Mouse (Mus musculus): ENCODE measurements around the gene Wdr18. TPM values are rescaled to one million over a fixed set of nuclear protein-coding genes. Genes with fewer than 3 reads are reported as not detected.

Gene Wdr18
- polyA plus RNA-seq, 1 experiment from 2014 or later, result 83.6 TPM

DNA sequence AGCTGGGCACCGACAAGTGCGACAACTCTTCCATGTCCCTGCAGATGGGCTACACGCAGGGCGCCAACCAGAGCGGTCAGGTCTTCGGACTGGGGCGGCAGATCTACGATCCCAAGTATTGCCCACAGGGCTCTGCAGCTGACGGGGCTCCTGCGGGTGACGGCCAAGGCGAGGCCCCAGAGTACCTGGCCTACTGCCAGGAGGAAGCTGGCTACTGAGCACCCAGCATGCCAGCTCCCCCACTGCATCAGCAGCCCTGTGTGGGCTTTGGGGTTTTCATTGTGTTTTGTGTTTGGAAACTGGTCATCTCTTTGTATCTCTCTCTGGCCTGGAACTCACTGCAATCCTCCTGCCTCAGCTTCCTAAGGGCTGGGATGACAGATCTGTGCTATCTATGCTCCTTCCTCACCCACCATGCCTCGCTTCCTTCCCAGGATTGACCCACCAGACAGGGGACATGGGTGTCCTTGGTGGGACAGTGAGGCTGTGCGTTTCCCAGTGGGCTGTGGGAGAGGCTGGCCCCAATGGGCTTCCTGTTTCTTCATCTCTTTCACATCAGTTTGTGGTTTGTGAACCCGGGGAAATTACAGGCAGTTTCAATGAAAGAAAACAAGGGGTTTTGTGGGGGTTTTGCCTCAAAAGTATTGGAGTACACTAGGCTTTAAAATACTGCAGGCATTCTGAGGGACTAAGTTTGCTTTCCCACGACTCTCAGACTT lies 34.6 kb downstream of the Wdr18 start:
- H3K4me1 ChIP-seq, result peaks cover 25% of the 10 kb centered on the region
- no peak overlapping the region for H3K9ac ChIP-seq
- no peak for ATAC-seq (ENCODE audit: insufficient number of reproducible peaks, low FRiP score, low TSS enrichment, low read depth)
- 85% methylated on average over 16 of the region's 16 CpGs for WGBS
- no peaks in the 10 kb centered on the region for H3K9me3 ChIP-seq
- peaks cover 13% of the 10 kb centered on the region; the same call in 1 of the 2 replicates for H3K27me3 ChIP-seq
- H3K4me3 ChIP-seq, result no peak overlapping the region
- peaks cover 45% of the 10 kb centered on the region for H3K36me3 ChIP-seq
- no peak overlapping the region for H3K4me2 ChIP-seq
- no peak overlapping the region for H3K27ac ChIP-seq

DNA sequence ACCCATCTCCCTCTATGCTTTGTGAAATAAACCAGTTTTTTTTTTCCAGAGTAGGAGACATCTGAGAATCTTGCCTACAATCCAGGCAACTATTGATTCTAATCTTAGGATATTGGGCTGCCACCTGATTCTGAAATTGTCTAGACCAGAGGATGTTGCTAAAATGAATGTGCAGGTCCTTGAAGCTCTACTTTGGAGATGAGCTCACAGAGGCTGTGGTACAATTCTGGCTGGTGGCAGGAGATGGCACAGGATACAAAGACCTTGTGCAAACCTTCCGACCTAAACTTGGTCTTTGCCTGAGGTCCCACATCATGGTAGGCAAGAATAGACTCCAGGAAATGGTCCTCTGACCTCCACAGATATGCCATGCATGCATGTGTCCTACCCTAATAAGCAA lies 35.7 kb downstream of the Wdr18 start:
- Histone ChIP-seq H3K4me3 (no peak overlapping the region), H3K27ac (0 out of 2 replicates have a peak overlapping the region, but pooled peaks have one; percentile 3), H3K9me3 (no peaks in the 10 kb centered on the region), H3K4me2 (no peak overlapping the region), H3K27me3 (peaks cover 16% of the 10 kb centered on the region; the same call in 1 of the 2 replicates), H3K36me3 (peaks cover 45% of the 10 kb centered on the region), H3K4me1 (peaks cover 19% of the 10 kb centered on the region), H3K9ac (no peak overlapping the region)
- no peak for ATAC-seq (ENCODE audit: insufficient number of reproducible peaks, low FRiP score, low TSS enrichment, low read depth)
- WGBS, result 86% methylated on average over 1 of the region's 1 CpGs

DNA sequence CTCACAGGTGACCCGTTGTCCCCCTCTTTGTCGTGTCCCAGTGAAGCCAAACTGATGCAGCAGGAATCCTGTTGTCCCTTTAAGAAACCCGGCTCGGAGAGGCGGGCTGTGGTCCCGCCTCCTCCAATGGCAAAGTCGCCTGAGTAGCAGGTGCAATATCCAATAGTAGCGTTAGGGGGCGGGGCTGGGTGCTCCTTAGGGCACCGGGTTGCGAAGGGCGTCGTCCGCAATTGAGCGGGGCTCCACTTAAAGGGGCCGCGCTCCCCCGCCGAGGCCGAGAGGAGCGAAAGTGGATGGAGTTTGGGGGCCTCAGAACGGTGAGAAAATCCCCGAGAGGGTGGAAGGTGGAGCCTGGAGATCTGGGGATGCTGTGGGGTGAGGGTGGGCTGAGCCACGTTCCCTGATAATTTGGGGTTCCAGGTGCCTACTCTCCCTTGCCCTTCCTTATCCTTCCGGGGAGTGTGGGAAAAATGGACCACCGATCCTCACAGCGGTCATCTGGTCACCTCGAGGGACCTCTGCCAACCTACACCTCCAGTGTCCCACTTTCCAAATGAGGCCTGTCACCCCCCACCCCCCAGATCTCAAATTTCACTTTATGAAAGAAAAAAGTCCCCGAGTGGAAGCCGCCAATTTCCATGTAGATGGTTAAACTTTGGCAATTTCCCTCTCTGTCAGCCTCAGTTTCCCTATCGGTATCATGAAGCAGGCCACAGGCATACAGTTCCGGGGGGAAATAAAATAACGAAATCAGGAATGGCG lies 36.5 kb downstream of the Wdr18 start, which contains the start of gene Abca7:
TSS of gene Abca7 (plus strand) at position 223 of the 762 bp plus-strand sequence.
- peak; percentile 74 for ATAC-seq (ENCODE audit: insufficient number of reproducible peaks, low FRiP score, low TSS enrichment, low read depth)
- Histone ChIP-seq H3K27ac (peak within 1 kb of the TSS; percentile 54), H3K36me3 (peaks cover 38% of the 10 kb centered on the region), H3K4me1 (peaks cover 19% of the 10 kb centered on the region), H3K4me3 (peak within 1 kb of the TSS; percentile 51), H3K9ac (peak within 1 kb of the TSS; percentile 35; the same call in 1 of the 2 replicates), H3K4me2 (peak within 1 kb of the TSS; percentile 88), H3K27me3 (peaks cover 19% of the 10 kb centered on the region; the same call in 1 of the 2 replicates), H3K9me3 (no peaks in the 10 kb centered on the region)
- under 1% methylated on average over 34 of the region's 34 CpGs for WGBS

DNA sequence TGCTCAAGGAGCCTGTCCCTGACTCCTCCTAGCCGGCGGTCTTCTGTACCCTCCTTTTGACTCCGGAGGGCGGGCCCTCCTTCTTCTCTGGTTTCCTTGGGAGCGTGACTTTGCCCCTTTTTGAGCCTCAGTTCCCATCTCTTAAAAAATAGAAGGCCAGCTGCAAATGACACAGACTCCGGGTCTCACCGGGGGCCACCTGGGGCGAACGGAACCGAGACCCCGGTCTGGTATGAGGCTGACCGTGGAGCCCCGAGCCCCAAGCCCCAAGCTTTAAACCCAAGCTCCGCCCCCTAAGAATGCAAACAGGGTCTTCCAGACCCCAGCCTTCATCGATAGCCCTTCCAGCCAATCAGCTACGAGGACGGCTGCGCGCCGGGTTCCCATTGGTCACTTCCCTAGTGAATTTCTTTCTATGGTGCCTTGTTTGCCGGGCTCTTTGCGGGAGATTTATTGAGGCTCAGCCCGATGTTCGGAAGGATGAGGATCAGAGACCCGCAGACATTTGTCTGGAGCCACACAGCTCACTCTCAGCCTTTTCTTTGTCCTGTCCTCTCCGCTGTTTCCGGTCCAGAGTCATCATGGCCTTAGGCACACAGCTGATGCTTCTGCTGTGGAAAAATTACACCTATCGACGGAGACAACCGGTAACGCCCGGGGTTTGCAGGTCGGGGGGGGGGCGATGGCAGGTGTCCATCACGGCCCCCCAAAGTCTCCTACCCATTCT lies 37.2 kb downstream of the Wdr18 start:
- under 1% methylated on average over 35 of the region's 35 CpGs for WGBS
- H3K9ac ChIP-seq, result no peak overlapping the region
- no peaks in the 10 kb centered on the region for H3K9me3 ChIP-seq
- H3K27ac ChIP-seq, result peak overlapping the region; percentile 54; the same call in 1 of the 2 replicates
- peak overlapping the region; percentile 51 for H3K4me3 ChIP-seq
- peaks cover 26% of the 10 kb centered on the region for H3K27me3 ChIP-seq
- ATAC-seq (ENCODE audit: insufficient number of reproducible peaks, low FRiP score, low TSS enrichment, low read depth), result peak; percentile 55; the same call in 1 of the 2 replicates
- H3K36me3 ChIP-seq, result peaks cover 30% of the 10 kb centered on the region
- H3K4me1 ChIP-seq, result peaks cover 19% of the 10 kb centered on the region
- peak overlapping the region; percentile 88 for H3K4me2 ChIP-seq

DNA sequence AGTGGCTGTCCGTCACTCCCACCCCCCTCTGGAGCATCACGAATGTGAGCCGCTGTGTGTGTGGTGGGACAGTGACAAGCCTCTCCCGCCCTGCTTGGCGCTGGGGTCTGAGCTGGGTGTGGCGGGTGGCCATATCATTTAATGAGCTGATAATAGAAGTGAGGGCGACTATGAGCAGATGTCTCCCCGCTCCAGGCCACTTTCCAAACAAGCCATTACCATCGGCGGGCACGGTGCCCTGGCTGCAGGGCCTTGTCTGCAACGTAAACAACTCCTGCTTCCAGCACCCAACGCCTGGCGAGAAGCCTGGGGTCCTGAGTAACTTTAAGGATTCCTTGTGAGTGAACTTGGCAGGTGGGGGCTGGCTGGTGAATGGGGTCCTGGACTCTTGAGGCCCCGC lies 37.9 kb downstream of the Wdr18 start:
- no peaks in the 10 kb centered on the region for H3K9me3 ChIP-seq
- no peak for ATAC-seq (ENCODE audit: insufficient number of reproducible peaks, low FRiP score, low TSS enrichment, low read depth)
- H3K4me1 ChIP-seq, result peaks cover 24% of the 10 kb centered on the region
- H3K27me3 ChIP-seq, result peaks cover 32% of the 10 kb centered on the region
- H3K27ac ChIP-seq, result no peak overlapping the region
- H3K36me3 ChIP-seq, result peaks cover 24% of the 10 kb centered on the region
- no peak overlapping the region for H3K9ac ChIP-seq
- peak overlapping the region; percentile 51 for H3K4me3 ChIP-seq
- H3K4me2 ChIP-seq, result peak overlapping the region; percentile 88
- 9% methylated on average over 15 of the region's 15 CpGs for WGBS

DNA sequence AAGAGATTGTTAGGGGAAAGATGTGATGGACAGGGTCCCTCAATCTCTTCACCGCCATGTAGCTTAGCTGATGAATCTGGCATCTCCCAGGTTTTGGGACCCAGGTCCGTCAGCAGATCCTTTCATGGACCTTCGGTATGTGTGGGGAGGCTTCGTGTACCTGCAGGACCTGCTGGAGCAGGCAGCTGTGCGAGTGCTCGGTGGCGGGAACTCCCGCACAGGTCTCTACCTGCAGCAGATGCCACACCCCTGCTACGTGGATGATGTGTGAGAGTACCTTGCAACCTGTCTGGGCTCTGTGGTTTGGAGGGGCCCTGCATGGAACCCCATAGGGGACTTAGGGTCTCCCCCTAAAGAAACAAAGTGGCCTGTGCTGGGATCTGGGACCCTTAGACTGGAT lies 42.0 kb downstream of the Wdr18 start:
- peaks cover 38% of the 10 kb centered on the region for H3K27me3 ChIP-seq
- peak; percentile 31; the same call in 1 of the 2 replicates for ATAC-seq (ENCODE audit: insufficient number of reproducible peaks, low FRiP score, low TSS enrichment, low read depth)
- peaks cover 28% of the 10 kb centered on the region for H3K4me1 ChIP-seq
- H3K4me2 ChIP-seq, result no peak overlapping the region
- H3K36me3 ChIP-seq, result no peaks in the 10 kb centered on the region
- 71% methylated on average over 9 of the region's 9 CpGs for WGBS
- H3K9me3 ChIP-seq, result no peaks in the 10 kb centered on the region
- H3K9ac ChIP-seq, result no peak overlapping the region
- H3K27ac ChIP-seq, result no peak overlapping the region
- no peak overlapping the region for H3K4me3 ChIP-seq

DNA sequence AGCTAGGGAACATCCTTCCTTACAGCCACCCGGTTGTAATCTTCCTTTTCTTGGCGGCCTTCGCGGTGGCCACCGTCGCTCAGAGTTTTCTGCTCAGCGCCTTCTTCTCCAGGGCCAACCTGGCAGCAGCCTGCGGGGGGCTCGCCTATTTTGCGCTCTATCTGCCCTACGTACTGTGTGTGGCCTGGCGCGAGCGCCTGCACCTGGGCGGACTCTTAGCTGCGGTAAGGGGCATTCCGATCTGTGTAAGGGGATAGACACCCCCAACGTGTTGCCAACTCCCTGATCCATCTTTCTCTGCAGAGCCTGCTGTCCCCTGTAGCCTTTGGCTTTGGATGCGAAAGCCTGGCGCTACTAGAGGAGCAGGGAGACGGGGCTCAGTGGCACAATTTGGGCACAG lies 42.9 kb downstream of the Wdr18 start:
- no peaks in the 10 kb centered on the region for H3K9me3 ChIP-seq
- H3K27me3 ChIP-seq, result peaks cover 32% of the 10 kb centered on the region
- H3K4me3 ChIP-seq, result no peak overlapping the region
- WGBS, result 34% methylated on average over 21 of the region's 21 CpGs
- no peak overlapping the region for H3K9ac ChIP-seq
- H3K4me2 ChIP-seq, result no peak overlapping the region
- peak overlapping the region; percentile 9; the same call in 1 of the 2 replicates for H3K27ac ChIP-seq
- peaks cover 19% of the 10 kb centered on the region for H3K4me1 ChIP-seq
- ATAC-seq (ENCODE audit: insufficient number of reproducible peaks, low FRiP score, low TSS enrichment, low read depth), result no peak
- no peaks in the 10 kb centered on the region for H3K36me3 ChIP-seq

DNA sequence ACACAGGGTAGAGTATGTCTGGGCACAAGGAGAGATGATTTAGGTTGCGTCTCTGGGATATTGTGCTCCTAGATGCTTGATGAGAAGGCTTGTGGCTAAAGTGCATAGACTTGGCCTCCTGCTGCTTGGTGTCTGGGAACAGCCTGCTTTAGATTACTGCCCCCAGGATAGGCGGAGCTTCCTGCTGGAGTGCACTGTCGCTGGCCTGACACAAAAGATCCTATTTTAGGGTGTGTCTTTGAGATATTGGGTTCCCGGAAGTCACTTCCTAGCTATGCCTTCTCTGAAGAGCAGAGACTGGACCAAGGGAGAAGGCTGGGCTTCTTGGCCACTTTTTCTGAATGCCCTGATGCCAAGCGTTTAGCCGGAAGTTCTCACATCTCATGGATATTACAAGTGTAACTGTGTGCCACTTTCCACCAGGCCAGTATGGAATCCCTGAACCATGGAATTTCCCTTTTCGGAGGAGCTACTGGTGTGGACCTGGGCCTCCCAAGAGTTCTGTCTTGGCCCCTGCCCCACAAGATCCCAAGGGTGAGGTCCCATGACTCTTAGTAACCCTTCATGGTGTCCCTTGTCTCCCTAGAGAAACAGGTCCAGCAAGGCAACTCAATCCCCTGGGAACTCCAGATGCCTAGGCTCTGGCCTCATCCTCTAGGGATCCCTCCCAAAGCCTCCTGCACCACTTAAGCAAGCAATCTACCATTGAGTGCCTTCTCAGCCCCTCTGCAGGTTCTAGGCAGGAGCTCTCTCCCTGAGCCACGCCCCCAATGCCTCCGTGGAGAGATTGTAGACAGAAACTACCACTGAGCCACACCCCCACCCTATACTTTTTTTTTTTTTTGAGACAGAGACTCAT lies 43.7 kb downstream of the Wdr18 start:
- 59% methylated on average over 9 of the region's 9 CpGs for WGBS
- no peak for ATAC-seq (ENCODE audit: insufficient number of reproducible peaks, low FRiP score, low TSS enrichment, low read depth)
- Histone ChIP-seq H3K4me3 (no peak overlapping the region), H3K9ac (no peak overlapping the region), H3K27ac (0 out of 2 replicates have a peak overlapping the region, but pooled peaks have one; percentile 43), H3K4me1 (peaks cover 12% of the 10 kb centered on the region), H3K36me3 (0 out of 2 replicates have a peak, but pooled peaks cover 1% of the 10 kb centered on the region), H3K9me3 (no peaks in the 10 kb centered on the region), H3K27me3 (peaks cover 28% of the 10 kb centered on the region), H3K4me2 (no peak overlapping the region)

DNA sequence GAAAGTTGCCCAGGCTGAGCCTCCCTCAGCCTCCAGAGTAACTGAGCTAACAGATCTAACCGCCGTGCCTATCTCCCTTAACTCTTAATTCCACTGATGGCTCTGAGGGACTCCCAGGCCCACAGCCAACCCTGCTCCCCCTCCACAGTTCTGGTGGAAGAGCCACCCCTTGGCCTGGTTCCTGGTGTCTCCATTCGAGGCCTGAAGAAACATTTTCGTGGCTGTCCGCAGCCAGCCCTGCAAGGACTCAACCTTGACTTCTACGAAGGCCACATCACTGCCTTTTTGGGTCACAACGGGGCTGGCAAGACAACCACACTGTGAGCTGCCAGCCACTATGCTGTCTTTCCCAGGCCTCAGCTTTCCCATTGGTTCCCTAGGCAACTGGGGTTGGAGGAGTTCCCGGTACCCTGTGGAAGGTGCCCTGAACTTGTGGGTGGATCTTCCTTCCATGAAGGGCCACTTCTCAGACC lies 44.3 kb downstream of the Wdr18 start:
- no peak overlapping the region for H3K9ac ChIP-seq
- no peak overlapping the region for H3K27ac ChIP-seq
- no peak overlapping the region for H3K4me2 ChIP-seq
- H3K4me3 ChIP-seq, result no peak overlapping the region
- no peak for ATAC-seq (ENCODE audit: insufficient number of reproducible peaks, low FRiP score, low TSS enrichment, low read depth)
- H3K4me1 ChIP-seq, result peaks cover 12% of the 10 kb centered on the region
- 0 out of 2 replicates have a peak, but pooled peaks cover 3% of the 10 kb centered on the region for H3K36me3 ChIP-seq
- H3K27me3 ChIP-seq, result peaks cover 27% of the 10 kb centered on the region
- H3K9me3 ChIP-seq, result no peaks in the 10 kb centered on the region
- 87% methylated on average over 8 of the region's 8 CpGs for WGBS

DNA sequence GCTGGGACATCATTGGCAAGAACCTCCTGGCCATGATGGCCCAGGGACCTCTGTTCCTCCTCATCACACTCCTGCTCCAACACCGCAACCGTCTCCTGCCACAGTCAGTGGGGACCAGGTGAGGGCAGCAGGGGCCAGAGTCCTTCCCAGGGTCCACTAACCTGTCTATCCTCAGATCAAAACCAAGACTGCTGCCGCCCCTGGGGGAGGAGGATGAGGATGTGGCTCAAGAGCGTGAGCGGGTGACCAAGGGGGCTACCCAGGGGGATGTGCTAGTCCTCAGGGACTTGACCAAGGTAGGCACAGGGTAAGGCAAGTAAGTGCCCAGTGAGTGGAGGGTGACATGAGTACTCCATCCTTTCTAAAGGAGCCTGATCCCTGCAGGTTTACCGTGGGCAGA lies 51.8 kb downstream of the Wdr18 start:
- Histone ChIP-seq H3K27ac (no peak overlapping the region), H3K27me3 (peaks cover 52% of the 10 kb centered on the region), H3K9ac (no peak overlapping the region), H3K4me3 (no peak overlapping the region), H3K9me3 (peaks cover 10% of the 10 kb centered on the region; the same call in 1 of the 2 replicates), H3K4me1 (peaks cover 13% of the 10 kb centered on the region; the same call in 1 of the 2 replicates), H3K36me3 (peaks cover 15% of the 10 kb centered on the region), H3K4me2 (no peak overlapping the region)
- WGBS, result 83% methylated on average over 6 of the region's 6 CpGs
- no peak for ATAC-seq (ENCODE audit: insufficient number of reproducible peaks, low FRiP score, low TSS enrichment, low read depth)

Measured in limb, embryonic 15.5 days (tissue).